Mouse (Mus musculus) liver, adult (tissue): ENCODE measurements around the gene Wdr46.

Experiments used
- GATA4 ChIP-seq: IDR thresholded peaks from 2 replicates; pipeline ENCODE4 v1.6.1; 2014; ENCODE audit warnings: mild to moderate bottlenecking, low read length; ENCODE audit not compliant: insufficient replicate concordance

The Wdr46 gene

DNA sequence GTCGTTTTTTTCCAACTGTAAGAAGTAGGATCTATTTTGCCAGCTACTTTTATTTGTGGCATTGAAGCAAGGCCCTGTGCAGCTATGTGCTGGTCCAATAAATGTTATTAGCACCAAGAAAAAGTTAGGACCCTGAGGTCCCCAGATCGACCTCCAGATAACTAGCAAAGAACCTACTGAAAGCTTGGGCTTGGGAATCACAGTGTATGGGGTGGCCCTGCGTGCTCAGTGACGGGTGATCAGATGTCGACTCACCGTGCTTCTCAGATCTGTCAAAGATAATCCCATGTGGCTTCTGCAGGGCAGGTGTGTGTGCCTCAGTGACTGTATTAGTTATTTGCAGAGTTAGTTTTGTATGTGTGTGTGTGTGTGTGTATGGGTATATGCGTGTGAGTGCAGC is 19.1 kb upstream of the Wdr46 start:
- TF ChIP-seq GATA4, result no peak

DNA sequence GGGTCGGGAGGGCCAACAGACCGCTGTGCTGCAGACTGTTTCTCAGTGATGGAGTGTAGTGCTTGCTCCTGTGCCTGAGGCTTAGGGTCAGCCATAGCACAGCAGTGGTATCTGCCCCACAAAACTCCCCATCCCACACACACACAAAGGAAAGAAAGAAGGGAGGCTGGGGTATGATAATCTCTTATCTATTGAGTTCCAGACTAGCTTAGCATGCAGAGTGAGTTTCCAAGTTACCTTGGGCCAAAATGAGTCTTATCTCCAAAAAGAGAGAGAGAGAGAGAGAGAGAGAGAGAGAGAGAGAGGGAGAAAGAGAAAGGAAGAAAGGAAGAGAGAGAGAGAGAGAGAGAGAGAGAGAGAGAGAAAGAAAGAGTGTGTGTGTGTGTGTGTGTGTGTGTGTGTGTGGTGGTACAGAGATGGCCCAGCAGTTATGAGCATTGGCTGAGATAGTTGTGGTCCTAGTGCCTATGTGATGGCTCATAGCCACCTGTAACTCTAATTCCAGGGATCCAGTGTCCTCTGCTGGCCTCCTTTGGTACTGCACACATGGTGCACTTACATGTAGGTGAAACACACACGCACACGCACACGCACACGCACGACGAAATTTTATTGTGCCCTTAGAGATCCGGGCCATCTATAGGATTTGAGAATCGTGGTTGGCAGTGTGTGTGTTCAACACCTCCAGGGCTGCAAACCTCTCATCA is 15.7 kb upstream of the Wdr46 start:
- TF ChIP-seq GATA4, result no peak

DNA sequence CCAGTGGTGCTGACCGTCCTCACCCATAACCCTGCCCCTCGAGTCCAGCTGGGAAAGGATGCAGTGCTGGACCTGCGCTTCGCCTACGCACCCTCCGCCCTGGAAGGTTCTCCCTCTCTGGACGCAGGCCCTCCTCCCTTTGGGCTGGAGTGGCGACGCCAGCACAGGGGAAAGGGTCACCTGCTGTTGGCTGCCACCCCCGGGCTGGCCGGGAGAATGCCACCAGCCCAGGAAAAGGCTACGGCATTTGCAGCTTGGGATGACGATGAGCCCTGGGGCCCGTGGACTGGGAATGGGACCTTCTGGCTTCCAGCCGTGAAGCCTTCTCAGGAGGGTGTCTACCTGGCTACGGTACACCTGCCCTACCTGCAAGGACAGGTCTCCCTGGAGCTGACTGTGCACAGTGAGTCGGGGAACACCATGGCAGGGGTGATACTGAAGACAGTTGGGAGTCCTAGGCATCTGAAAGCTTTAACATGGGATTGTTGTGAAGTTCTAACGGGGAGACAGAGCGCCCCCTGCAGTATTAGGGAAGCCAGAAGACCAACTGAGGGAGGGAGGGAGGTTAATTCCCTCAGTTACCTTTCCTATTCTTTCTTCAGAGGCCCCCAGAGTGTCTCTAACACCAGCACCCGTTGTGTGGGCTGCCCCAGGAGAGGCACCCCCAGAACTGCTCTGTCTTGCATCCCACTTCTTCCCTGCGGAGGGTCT is 14.9 kb upstream of the Wdr46 start:
- no peak for TF ChIP-seq GATA4

DNA sequence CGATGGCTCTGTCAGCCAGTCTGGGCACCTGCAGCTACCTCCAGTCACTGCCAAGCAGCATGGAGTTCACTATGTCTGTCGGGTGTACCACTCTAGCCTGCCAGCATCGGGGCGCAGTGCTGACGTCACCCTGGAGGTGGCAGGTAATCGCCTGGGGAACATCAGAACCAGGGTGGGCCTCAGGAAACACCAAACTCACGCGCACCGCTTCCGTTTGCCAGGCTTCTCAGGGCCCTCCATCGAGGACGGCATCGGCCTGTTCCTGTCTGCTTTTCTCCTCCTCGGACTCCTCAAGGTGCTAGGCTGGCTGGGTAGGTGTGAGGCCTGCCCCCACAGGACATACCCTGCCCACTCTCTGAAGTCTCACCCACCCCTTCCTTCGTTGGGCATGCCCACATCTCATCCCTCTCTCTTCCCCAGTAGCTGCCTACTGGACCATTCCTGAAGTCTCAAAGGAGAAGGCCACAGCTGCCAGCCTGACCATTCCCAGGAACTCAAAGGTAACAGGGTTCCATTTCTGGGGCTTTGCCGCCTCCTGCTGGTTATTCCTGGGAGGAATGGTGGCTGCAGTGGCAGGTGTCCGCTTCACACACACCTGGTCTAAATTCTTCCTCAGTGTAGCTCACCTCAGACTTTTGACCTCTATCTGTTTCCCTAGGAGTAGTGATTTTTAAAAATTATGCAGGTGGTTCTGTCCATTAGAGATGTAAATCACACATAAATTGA is 14.1 kb upstream of the Wdr46 start:
- no peak for TF ChIP-seq GATA4

DNA sequence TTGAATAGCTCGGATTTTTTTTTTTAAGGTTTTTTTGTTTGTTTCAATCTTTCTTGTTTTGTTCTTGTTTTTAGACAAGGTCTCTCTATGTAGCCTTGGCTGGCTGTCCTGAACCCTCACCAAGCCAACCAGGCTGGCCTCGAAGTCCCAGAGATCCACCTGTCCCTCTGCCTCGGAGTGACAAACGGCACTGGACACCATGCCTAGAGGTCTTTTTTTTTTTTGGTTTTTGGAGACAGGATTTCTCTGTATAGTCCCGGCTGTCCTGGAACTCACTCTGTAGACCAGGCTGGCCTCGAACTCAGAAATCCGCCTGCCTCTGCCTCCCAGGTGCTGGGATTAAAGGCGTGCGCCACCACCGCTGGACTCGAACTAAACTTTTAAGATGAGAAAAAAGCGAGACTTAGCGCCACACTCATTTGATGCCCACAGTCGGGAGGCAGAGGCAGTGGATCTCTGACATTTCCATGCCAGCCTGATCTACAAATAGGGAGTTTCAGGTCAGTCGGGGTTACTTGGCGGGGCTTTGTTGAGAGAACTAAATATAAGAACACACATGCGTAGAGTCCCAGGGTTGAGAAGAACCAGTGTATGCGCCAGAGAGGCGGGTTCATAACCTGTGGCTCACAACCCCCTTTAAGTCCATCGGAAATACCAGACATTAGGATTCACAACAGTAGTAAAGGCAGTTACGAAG is 12.1 kb upstream of the Wdr46 start:
- no peak for TF ChIP-seq GATA4

DNA sequence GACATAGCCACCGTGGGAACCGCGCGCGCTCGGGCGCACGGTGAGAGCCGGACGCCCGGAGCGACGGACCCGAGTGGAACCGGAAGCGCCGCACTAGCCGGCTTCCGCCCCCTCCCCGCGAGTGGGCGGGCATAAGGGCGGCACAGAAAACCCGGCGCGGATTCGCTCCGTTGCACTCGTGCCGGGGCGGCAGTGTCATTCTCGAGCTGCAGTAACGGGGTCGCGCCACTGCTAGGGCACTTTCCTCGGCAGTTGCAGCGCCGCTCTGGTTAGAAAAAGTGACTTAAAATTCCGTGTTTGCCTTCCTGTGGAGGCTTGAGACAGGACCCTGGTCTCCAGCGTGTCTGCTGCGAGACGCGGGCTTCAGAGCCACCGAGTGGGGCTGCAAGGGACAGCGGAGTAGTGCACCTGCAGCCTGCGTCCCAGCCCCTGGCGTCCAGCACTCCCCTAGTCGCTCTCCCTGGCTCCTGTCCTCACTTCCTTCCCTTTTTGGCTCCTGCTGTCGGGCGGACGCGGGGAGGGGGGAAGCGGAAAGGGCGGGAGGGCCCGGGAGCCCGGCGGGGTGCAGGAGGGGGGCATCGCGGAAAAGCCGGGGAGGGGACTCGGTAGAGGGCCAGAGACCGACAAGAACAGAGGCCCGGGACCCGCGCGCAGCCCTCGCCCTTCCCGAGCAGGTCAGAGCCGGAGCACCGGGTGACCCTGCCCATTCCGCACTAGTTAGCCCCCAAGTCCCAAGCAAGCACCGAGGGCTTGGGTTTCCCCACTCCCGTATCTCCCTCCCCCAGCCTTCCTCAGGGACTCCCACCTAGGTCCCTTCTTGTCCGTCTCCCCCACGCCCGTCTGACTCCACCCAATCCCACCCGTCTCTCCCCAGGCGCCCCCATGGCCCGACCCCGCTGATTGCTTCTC is 10.8 kb upstream of the Wdr46 start, which contains the start of gene Rgl2:
TSS of gene Rgl2 (plus strand) at position 173 of the 909 bp plus-strand sequence.
- peak; percentile 39; the same call in 1 of the 2 replicates for TF ChIP-seq GATA4

DNA sequence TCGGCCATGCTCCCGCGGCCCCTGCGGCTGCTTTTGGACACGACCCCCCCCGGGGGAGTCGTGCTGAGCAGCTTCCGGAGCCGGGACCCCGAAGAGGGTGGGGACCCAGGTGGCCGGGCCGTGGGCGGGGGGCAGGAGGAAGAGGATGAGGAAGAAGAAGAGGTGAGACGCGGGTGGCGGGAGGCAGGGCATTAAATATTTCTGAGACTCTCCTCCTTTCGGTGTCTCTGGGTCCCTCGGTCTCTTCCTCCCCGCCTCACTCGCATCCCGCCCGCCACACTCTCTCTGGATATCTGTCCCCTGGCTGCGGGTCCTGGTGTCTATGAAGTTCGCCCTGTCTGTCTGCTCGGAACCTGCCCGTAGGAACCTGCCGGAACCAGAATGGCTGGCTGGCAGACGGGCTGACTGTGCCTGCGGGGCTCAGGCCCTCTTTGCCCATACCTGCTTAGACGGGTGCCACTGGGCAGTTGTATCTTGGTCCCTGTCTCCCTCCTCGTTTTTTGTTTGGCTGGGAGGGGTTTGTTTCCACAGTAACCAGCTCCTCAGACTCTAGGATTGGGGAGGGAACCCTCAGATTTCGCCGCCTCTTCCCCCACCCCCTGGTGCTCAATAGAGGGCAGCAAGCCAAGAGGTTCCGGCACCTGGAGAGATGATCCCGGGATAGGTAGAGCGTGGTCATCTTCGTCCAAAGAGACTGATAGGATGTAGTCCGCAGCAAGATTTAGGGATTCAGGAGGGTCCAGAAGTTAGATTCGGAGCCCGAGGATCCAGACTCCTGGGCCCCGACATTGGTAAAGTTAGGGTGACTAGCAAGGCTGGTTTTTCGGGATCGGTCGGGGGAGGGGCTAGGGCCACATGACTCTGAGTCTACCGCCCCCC is 9.9 kb upstream of the Wdr46 start:
- TF ChIP-seq GATA4, result no peak

DNA sequence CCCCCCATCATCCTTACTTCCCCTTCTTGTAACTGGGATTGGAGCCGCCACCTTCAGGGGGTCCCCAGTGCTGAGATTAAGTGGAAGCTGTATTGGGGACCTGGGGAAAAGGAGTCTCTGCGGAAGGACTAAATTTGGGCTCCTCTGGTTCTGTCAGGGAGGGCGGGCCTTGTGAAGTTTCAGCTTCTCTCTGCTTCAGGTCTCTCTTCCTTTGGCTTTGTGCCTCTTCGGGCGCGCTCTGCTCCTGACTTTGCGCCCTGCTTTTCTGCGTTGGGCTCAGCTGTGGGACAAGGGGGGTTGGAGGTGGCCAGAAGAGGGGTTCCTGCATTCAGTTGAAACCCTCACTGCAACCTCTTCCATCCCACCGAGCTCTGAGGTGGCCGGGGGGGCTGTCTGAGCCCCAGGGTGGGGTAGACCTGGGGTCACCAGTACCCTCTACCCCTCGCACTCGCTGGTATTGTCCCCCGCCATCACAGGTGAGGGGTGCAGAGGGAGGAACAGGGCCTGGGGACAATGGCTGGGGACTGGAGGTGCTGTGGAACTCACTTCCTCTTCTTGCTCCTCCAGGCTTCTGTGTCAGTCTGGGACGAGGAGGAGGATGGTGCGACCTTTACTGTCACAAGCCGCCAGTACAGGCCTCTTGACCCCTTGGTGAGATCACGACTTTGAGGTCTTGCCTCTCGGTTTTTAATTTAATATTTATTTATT is 9.1 kb upstream of the Wdr46 start:
- TF ChIP-seq GATA4, result no peak

DNA sequence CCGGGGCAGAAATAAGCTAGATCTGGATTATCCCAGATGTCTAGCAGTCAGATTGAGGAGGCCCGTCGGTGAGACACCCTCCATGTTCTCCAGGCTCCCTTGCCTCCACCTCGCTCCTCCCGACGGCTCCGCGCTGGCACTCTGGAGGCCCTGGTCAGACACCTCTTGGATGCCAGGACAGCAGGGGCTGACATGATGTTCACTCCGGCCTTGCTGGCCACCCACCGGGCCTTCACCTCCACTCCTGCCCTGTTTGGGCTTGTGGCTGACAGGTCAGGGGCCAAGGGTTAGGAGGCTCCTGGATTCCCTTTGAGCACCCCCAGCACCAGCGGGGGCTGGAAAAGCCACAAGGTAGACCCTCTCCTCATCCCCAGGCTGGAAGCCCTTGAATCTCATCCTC is 8.5 kb upstream of the Wdr46 start:
- no peak for TF ChIP-seq GATA4

DNA sequence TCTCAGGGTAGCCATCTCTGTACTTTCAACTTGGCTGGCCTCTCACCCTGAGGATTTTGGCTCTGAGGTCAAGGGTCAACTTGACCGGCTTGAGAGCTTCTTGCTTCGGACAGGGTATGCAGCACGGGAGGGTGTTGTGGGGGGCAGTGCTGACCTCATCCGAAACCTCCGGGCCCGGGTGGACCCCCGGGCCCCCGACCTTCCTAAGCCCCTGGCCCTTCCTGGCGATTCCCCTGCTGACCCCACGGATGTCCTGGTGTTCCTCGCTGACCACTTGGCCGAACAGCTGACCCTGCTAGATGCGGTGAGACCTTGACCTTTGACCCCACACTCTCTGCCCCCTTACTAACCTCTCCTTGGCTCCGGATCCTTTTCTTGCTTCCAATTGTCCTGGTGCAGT is 8.0 kb upstream of the Wdr46 start:
- TF ChIP-seq GATA4, result no peak

DNA sequence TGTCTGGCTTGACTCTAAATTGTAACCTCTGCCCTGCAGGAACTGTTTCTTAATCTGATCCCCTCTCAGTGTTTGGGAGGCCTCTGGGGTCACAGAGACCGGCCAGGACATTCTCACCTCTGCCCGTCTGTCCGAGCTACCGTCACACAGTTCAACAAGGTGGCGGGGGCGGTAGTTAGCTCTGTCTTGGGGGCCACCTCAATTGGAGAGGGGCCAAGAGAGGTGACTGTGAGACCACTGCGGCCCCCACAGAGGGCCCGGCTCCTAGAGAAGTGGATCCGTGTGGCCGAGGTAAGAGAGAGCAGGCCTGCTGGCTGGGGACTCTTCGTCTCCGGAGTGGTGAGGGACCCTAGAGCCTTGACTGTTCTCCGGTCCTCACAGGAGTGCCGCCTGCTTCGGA is 7.5 kb upstream of the Wdr46 start:
- TF ChIP-seq GATA4, result no peak

DNA sequence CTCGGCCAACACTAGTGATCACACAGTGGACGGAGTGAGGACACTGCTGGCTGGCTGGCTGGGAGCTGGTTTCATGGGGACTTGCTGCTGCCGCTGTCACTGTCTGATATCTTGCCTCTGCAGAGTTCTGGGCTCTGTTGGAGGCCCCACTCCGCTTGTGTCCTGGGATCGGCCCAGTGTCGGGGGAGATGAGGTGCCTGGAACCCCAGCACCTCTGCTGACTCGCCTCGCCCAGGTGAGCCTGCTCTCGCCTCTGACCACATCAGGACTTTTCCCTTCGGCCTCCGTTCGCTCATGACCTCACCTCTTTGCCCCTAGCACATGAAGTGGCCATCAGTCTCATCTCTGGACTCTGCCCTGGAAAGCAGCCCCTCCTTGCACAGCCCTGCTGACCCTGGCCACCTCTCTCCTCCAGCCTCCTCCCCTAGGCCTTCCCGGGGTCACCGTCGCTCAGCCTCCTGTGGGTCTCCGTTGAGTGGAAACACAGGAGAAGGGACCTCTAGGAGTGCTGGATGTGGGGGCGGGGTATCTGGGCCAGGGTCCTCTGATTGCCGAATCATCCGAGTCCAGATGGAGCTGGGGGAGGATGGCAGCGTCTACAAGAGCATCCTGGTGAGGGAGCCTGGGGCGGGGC is 4.9 kb upstream of the Wdr46 start:
- no peak for TF ChIP-seq GATA4
